Mouse (Mus musculus) liver, adult 2 months (tissue): ENCODE measurements around the gene Atmin. TPM values are rescaled to one million over a fixed set of nuclear protein-coding genes. Genes with fewer than 3 reads are reported as not detected.

Source experiments
- DNase-seq: peaks from one replicate; pipeline ENCODE4 v3.0.0-alpha.2; 2011; ENCODE audit warnings: low read depth, low spot score; ENCODE audit errors: extremely low read depth
- H3K27ac ChIP-seq: fragments of 200-500 bp; replicated peaks from 2 replicates; pipeline ENCODE4 v1.5.1; 2012; ENCODE audit warnings: low read depth, mild to moderate bottlenecking, control low read depth, inconsistent platforms, low read length; ENCODE audit not compliant: insufficient read depth
- H3K27me3 ChIP-seq: fragments of 200-500 bp; 2 replicates; pipeline ENCODE4 v1.6.1; 2012; ENCODE audit warnings: mild to moderate bottlenecking, moderate library complexity, low read length, inconsistent platforms; ENCODE audit not compliant: control insufficient read depth, insufficient read depth
- H3K36me3 ChIP-seq: fragments of 200-500 bp; 2 replicates; pipeline ENCODE4 v1.6.1; 2012; ENCODE audit warnings: low read length, inconsistent platforms; ENCODE audit not compliant: control insufficient read depth, insufficient read depth
- H3K4me1 ChIP-seq: fragments of 200-500 bp; 2 replicates; pipeline ENCODE4 v1.6.1; 2011; ENCODE audit warnings: low read length; ENCODE audit not compliant: control insufficient read depth, insufficient read depth
- H3K4me3 ChIP-seq: fragments of 200-500 bp; 2 replicates; pipeline ENCODE4 v1.5.1; 2011; ENCODE audit warnings: low read depth, mild to moderate bottlenecking, control low read depth, low read length, moderate library complexity; ENCODE audit not compliant: insufficient read depth
- H3K79me2 ChIP-seq: fragments of 200-500 bp; 2 replicates; pipeline ENCODE4 v1.6.1; 2012; ENCODE audit warnings: inconsistent platforms, mild to moderate bottlenecking, low read length, moderate library complexity; ENCODE audit not compliant: control insufficient read depth, insufficient read depth
- H3K9ac ChIP-seq: fragments of 200-500 bp; 2 replicates; pipeline ENCODE4 v1.6.1; 2012; ENCODE audit warnings: low read depth, mild to moderate bottlenecking, control low read depth, inconsistent platforms, low read length
- CTCF ChIP-seq: fragments of 200-500 bp; IDR thresholded peaks from 2 replicates; pipeline ENCODE4 v1.5.1; 2011; ENCODE audit warnings: low read depth, low read length, control low read depth
- POLR2A ChIP-seq: fragments of 200-500 bp; IDR thresholded peaks from 2 replicates; pipeline ENCODE4 v1.6.1; 2011; ENCODE audit warnings: low read length, control low read depth; ENCODE audit not compliant: insufficient read depth; ENCODE audit errors: extremely low read depth
- WGBS: fragments of 180-500 bp; shearing (Covaris S2); methylation state at CpG from one replicate; pipeline ENCODE4 v1.1.7; 2018; 5-methylcytosine and 5-hydroxymethylcytosine counted together
- polyA plus RNA-seq: library from polyadenylated mRNA; depleted of rRNA; stranded (reverse); fragments of >200 nt; gene quantifications from 2 replicates; pipeline ENCODE4 v1.2.3, GENCODE M21; 2012; rRNA removed
- total RNA-seq: library from RNA; depleted of rRNA; stranded (reverse); fragments of >200 nt; gene quantifications from 2 replicates; pipeline ENCODE4 v1.2.3, GENCODE M21; 2014; rRNA removed

Atmin gene
- 2.9 and 3.7 TPM in 2 replicates for total RNA-seq
- polyA plus RNA-seq: 3.9 and 4.1 TPM in 2 replicates

- H3K9ac ChIP-seq: peak within 1 kb of the TSS; percentile 91
- peak; percentile 79 for TF ChIP-seq CTCF
- TF ChIP-seq POLR2A: 0 out of 2 replicates have a peak, but pooled peaks have one; percentile 28
- H3K4me3 ChIP-seq: peak within 1 kb of the TSS; percentile 92
- H3K27me3 ChIP-seq: no peaks in the 10 kb centered on the region
- WGBS: under 1% methylated on average over 46 of the region's 46 CpGs
- H3K36me3 ChIP-seq: no peaks in the 10 kb centered on the region
- peaks cover 24% of the 10 kb centered on the region; the same call in 1 of the 2 replicates for H3K79me2 ChIP-seq
- H3K4me1 ChIP-seq: peaks cover 11% of the 10 kb centered on the region; the same call in 1 of the 2 replicates
- H3K27ac ChIP-seq: no peak within 1 kb of the TSS
- DNase-seq: peak; percentile 66
Observed at GRCm38 (mm10) chr8:116943161-116943554, at the start of gene Atmin. Gene Atmin (plus strand): TSS chr8:116943393.

DNA sequence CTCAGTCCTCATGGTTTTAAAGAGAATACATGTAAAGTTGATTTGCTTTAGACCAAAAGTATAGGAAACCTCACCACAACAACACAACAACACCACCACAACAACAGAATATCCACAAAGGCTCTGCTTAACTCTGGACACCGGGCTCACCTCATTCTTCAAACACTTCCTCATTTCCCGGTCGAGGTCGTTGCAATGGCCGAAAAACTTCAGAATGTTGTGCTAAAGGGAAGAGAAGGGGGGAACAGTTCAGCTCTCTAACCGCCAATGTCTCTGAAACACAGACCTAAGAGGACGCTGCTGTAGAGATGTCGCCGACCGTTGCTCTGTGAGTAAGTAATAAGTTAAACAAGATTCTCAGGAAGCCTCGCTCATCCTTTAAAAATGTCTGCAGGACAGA is 49.3 kb upstream of the Atmin start:
- Histone ChIP-seq H3K27me3 (no peaks in the 10 kb centered on the region), H3K79me2 (0 out of 2 replicates have a peak, but pooled peaks cover 3% of the 10 kb centered on the region), H3K4me3 (no peak overlapping the region), H3K27ac (no peak overlapping the region), H3K4me1 (no peaks in the 10 kb centered on the region), H3K9ac (no peak overlapping the region), H3K36me3 (peaks cover 20% of the 10 kb centered on the region)
- TF ChIP-seq CTCF: no peak
- no peak for TF ChIP-seq POLR2A
- DNase-seq: no peak
- WGBS: 91% methylated on average over 11 of the region's 11 CpGs

- Histone ChIP-seq H3K79me2 (0 out of 2 replicates have a peak, but pooled peaks cover 3% of the 10 kb centered on the region), H3K4me3 (no peak overlapping the region), H3K36me3 (peaks cover 8% of the 10 kb centered on the region; the same call in 1 of the 2 replicates), H3K27me3 (no peaks in the 10 kb centered on the region), H3K9ac (no peak overlapping the region), H3K4me1 (no peaks in the 10 kb centered on the region), H3K27ac (no peak overlapping the region)
- no peak for DNase-seq
- 91% methylated on average over 6 of the region's 6 CpGs for WGBS
- TF ChIP-seq CTCF (no peak), POLR2A (no peak)
Observed at GRCm38 (mm10) chr8:116895521-116895920, 47.7 kb upstream of the Atmin start.

DNA sequence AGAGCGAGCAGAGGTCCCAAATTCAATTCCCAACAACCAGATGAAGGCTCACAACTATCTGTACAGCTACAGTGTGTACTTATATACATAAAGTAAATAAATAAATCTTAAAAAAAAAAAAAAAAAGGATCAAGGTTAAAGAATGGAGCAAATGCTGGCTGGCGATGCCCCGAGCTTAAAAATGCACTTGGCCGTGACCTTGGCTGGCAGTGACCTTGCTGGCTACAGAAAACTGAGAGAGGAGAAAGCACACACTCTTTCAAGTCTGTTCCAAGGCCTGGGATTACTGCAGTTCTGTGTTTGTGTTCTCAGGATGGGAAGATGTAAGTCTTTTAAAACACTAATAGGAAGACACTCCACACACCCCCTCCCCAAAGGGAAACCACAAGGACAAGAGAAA is 38.5 kb upstream of the Atmin start:
- Histone ChIP-seq H3K27ac (no peak overlapping the region), H3K79me2 (no peaks in the 10 kb centered on the region; the same call in 1 of the 2 replicates), H3K36me3 (peaks cover 5% of the 10 kb centered on the region; the same call in 1 of the 2 replicates), H3K4me3 (no peak overlapping the region), H3K9ac (no peak overlapping the region), H3K4me1 (no peaks in the 10 kb centered on the region), H3K27me3 (no peaks in the 10 kb centered on the region)
- DNase-seq: no peak
- TF ChIP-seq POLR2A (no peak), CTCF (no peak)
- WGBS: 95% methylated on average over 4 of the region's 4 CpGs

DNA sequence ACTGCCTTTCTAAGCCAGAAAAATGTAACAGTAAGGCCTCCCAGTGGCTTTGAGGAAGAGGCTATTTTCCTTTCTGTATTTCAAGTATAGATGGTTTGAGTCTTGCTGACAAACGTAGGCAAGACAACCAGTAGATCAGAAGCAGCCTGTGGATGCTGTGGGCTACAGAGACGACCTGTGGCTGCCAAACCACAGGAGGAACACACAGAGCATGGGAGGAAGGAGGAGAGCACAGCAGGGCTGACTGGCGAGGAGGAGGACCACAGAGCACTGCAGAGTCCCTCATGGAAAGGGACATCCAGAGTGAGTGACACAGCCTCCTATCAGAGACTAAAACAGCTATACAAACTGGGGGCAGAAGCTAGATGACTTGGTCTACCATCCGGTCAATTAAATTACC is 37.9 kb upstream of the Atmin start:
- H3K27me3 ChIP-seq: no peaks in the 10 kb centered on the region
- no peak for TF ChIP-seq CTCF
- TF ChIP-seq POLR2A: no peak
- H3K27ac ChIP-seq: no peak overlapping the region
- H3K79me2 ChIP-seq: no peaks in the 10 kb centered on the region; the same call in 1 of the 2 replicates
- no peak for DNase-seq
- no peak overlapping the region for H3K4me3 ChIP-seq
- H3K4me1 ChIP-seq: no peaks in the 10 kb centered on the region
- 94% methylated on average over 4 of the region's 4 CpGs for WGBS
- H3K36me3 ChIP-seq: peaks cover 5% of the 10 kb centered on the region; the same call in 1 of the 2 replicates
- H3K9ac ChIP-seq: no peak overlapping the region

DNA sequence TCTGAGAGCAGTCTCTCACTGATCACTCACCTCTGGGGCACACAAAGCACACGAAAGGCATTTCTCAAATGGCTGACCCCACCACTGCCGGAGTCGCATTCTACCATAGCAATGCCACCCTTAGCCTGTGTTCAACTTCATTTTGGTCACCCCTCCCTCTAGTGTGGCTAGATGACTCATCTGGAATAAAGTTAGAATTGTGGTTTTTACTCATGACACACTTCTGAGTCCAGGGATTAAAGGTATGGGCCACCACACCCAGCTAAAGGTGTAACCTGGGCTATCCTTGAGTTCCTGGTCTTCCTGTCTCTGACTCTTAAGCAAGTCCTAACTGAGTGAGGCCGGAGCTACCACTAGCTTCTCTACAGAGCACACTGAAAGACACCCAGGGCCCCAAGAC is 37.4 kb upstream of the Atmin start:
- no peaks in the 10 kb centered on the region for H3K4me1 ChIP-seq
- H3K36me3 ChIP-seq: peaks cover 7% of the 10 kb centered on the region; the same call in 1 of the 2 replicates
- H3K27me3 ChIP-seq: no peaks in the 10 kb centered on the region
- TF ChIP-seq CTCF: no peak
- no peak for TF ChIP-seq POLR2A
- H3K9ac ChIP-seq: no peak overlapping the region
- 97% methylated on average over 4 of the region's 4 CpGs for WGBS
- no peak for DNase-seq
- no peaks in the 10 kb centered on the region; the same call in 1 of the 2 replicates for H3K79me2 ChIP-seq
- no peak overlapping the region for H3K27ac ChIP-seq
- no peak overlapping the region for H3K4me3 ChIP-seq
